Mouse (Mus musculus) cerebellum, postnatal 10 days (tissue): ENCODE results near the gene Cux2.

Source experiments
- DNase-seq, 2 experiments: peaks; one replicate each; pipeline ENCODE4 v3.0.0; 2021; ENCODE audit warnings: mixed read lengths in 2 of 2

The Cux2 gene

GRCm38 (mm10) chr5:121815867-121816380, 234.0 kb downstream of the Cux2 start:
- peak in 1 of 2 experiments; percentile 32 for DNase-seq

- peak; percentile 82 to 89 for DNase-seq
Observed at GRCm38 (mm10) chr5:121815067-121815466, 234.8 kb downstream of the Cux2 start.

GRCm38 (mm10) chr5:121813744-121814143, 236.2 kb downstream of the Cux2 start:
- DNase-seq, result peak in 1 of 2 experiments; percentile 12

- no peak for DNase-seq
Observed at GRCm38 (mm10) chr5:121812526-121813243, 237.2 kb downstream of the Cux2 start.

- peak; percentile 71 to 76 for DNase-seq
Observed at GRCm38 (mm10) chr5:121811485-121811931, 238.4 kb downstream of the Cux2 start.

- peak in 1 of 2 experiments; percentile 15 for DNase-seq
Observed at GRCm38 (mm10) chr5:121810331-121811151, 239.4 kb downstream of the Cux2 start.

- DNase-seq, result peak; percentile 58 to 60
Observed at GRCm38 (mm10) chr5:121809667-121810224, 240.2 kb downstream of the Cux2 start.

GRCm38 (mm10) chr5:121808202-121808601, 241.7 kb downstream of the Cux2 start:
- DNase-seq, result no peak

GRCm38 (mm10) chr5:121807186-121807585, 242.7 kb downstream of the Cux2 start:
- DNase-seq, result peak in 1 of 2 experiments; percentile 22
